Mouse (Mus musculus) embryo, embryonic 9.5 days (tissue): Measurements from ENCODE around the gene Rpl36a.
"Not testable (repeated sequence)": the region's sequence is repeated elsewhere in the genome, so short reads cannot be mapped to it uniquely, and the experiment has no call there.

Experiments used
- DNase-seq: peaks from one replicate; pipeline ENCODE4 v3.0.0-alpha.2; 2017; ENCODE audit errors: extremely low spot score

The Rpl36a gene

DNA sequence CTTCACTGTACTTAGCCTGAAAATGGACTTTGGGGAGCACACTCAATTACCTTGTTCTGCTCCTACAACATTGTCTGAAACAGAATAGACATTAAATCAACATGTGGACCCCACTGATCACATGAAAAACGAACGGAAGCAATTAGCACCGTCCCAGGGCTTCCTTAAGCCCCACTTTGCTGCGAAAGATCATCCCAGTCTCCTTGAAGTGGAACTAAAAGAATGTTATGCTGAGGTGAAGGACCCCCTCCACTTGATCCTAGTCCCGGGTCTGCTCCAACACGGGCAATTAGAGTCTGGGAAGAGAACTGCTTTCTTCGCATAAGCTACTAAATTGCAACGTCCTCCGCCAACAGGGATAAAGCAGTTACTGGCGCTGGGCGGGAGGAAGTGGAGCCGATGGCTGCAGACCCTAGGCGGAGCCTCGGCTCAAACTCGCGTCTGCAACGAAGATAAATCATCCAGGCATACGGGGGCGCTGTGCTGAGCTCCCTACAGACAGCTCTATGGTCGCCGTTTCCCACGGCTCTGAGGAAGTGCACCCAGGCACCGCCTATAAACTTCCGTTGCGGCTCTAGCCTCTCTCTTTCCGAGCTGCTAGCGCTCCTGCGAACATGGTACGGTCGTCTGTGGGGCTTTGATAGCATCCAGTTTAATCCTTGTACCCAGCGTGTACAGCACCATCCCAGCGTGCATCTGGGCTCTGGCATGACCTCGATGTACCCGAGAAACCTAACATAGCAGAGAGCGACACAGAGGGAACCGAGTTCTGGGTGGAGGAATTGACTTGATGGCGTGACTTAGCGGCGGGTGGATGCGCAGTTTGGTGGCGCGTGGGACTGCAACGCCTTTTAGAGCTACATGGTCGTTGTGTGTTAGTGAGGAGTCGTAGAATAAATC is at the start of gene Rpl36a:
Gene Rpl36a (plus strand): TSS at position 552 of the 900 bp plus-strand sequence.
- peak; percentile 86 for DNase-seq

GRCm38 (mm10) chrX:134539795-134540194 is 45.7 kb upstream of the Rpl36a start:
- DNase-seq, result not testable (repeated sequence)

- DNase-seq, result peak; percentile 21
Observed at GRCm38 (mm10) chrX:134540414-134541135, 44.9 kb upstream of the Rpl36a start.

GRCm38 (mm10) chrX:134541145-134541954 is 44.1 kb upstream of the Rpl36a start, which contains the start of gene Timm8a1:
Gene Timm8a1, minus strand, starts transcription at chrX:134541865.
- DNase-seq, result peak; percentile 75

DNA sequence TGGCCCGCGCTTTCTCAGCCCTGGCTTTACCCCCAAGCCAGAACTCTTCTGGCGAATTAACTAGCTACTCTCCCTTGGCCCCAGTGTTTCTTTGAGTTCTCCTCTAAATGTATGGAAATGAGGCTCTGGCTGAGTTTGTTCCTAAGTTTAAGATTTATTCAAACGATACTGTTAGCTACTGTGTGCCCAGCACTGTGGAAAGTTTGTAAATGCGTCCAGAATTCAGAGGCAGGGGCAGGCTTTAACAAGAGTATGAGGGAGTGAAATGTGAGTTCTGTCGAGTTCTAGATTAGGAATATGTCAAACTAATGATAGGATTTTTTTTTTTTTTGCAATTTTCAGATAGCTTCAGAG is 43.5 kb upstream of the Rpl36a start:
- no peak for DNase-seq

DNA sequence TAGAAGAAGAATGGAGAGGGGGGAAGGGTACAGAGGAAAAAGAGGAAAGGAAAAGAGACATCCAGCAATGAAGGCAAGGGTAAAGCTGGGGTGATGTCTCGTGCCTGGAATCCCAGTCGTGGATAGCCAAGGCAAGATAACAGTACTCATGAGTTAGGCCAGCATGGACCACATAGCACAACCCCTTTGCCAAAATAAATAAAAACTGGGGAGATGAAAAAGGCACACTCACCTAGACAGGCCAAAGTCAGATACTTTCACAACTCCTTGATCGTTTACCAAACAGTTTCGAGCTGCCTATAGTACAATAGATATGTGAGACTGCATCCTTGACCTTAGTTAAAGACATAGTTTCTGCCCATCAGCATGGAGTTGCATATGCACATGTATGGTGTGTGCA is 38.1 kb upstream of the Rpl36a start:
- DNase-seq, result no peak

DNA sequence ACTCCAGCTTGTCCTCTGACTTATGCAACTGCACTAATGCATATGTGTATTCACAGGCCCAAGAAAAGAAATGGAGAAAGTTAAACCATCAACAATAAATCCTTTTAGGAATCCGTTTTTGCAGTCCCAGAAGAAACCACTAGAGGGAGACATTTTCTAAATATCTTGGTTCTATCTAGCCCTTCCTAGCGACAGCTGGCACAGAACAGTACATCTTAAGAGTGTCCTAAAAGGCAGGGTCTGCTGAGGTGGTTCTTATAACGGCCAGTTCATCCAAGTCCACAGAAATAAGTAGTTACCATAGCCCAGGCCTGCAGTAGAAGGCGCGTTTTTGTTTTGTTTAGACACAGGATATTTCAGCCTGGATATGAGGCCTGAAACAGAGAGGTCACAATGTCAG is 34.6 kb upstream of the Rpl36a start:
- peak; percentile 50 for DNase-seq

- DNase-seq, result no peak
Observed at GRCm38 (mm10) chrX:134553326-134553725, 32.1 kb upstream of the Rpl36a start.

GRCm38 (mm10) chrX:134554425-134554824 is 31.0 kb upstream of the Rpl36a start:
- DNase-seq, result no peak

DNA sequence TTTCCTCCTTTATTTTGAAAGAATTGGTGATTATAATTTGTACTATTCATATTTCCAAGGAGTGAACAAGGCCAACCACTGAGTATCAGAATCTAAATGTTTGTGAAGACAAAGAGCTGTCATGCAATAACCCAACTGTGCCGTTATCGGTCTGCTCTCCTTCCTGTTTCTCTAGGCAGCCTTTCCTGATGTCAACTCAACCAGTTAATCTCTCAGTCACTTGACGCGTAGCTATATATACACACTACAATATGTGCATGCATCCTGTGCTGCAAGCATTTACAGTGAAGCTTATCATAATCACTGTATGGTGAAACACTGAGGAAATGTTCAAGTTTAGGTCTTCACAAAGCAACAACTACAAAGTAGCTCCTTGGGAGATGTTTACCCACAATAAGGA is 21.1 kb upstream of the Rpl36a start:
- DNase-seq, result no peak

DNA sequence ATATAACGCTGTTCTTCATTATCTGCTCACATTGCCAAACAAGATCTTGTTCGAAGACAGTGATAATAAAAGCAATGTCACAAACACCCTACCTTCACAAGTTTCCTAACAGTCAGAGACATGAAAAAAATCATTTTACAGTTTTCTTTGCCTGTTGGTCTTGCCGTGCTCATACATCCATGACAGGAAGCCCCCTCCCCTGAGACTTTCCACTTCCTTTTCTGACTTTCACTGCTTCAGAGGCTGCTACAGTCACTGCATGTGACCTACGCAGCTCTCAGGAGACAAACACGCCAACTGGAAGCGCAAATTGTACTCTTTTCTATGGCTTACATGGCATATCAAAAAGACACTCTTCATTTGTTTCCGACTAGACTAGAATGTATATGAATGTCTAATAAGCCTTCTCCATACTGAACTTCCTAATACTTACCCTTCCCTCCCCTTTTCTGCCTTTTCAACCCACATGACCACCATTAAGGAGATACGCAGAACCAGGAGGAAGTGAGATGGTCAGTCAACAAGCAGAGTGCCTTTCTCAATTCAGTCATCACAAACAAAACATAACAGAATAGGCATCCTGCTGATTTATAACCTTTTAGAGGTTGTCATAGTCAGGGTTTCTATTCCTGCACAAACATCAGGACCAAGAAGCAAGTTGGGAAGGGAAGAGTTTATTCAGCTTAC is 18.8 kb upstream of the Rpl36a start:
- DNase-seq, result no peak

GRCm38 (mm10) chrX:134577896-134578295 is 7.6 kb upstream of the Rpl36a start:
- DNase-seq, result no peak

GRCm38 (mm10) chrX:134580528-134581305 is 4.7 kb upstream of the Rpl36a start:
- DNase-seq, result no peak

DNA sequence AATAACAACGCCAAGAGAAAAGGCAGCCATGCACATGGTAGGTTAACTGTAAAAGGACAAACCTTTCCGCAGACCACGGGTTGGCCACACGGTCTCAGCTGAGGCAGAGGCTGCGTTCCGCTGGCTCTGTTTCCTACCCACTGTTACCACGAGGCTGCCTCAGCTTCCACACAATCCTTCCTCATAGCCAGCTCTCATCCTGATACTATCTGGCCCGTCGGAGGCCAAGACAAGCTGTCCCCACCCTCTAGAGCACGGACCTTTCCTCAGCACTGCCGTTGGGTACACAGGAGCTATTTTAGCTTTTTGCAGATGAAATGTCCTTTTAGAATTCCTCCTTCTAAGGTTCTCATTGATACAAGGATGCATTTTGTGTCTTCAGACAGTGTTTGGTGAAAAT is 3.2 kb upstream of the Rpl36a start:
- DNase-seq, result no peak

DNA sequence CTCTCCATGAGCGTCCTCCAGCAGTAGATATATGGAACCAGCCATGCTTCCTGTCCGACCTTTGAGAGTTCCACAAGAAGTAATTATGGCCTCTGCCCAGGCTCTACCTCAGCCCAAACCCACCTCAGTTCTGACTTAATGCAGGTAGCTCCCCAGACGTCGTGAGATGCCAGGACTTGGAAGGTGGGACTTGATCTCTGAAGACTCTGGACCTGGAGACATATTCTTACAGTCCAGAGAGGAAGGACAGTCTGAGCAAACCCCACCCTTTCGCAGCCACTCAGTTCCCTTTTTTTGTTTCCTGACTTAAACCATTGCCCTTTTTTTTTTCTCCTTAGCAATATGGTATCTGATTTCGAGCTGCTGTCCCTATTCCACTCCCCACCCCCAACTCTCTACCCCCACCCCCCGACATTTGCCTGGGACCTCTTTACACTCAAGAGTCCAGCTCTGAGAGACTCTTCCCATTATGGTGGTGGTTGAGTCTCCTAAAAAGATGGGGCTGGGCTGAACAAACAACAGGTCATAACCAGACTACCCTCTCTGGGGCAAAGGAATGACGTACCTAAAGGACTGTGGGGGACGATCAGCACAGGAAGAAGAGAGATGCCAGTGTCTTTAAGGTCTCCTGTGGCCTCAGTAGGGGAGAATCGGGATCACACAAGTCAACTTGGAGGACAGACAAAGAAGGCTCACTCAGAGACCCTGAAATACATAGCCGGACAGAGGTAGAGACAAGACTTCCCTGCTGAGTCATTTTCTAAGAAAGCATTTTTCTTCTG is 2.4 kb upstream of the Rpl36a start, which contains the start of gene Btk:
Gene Btk (minus strand): TSS at position 683 of the 782 bp plus-strand sequence.
- no peak for DNase-seq

DNA sequence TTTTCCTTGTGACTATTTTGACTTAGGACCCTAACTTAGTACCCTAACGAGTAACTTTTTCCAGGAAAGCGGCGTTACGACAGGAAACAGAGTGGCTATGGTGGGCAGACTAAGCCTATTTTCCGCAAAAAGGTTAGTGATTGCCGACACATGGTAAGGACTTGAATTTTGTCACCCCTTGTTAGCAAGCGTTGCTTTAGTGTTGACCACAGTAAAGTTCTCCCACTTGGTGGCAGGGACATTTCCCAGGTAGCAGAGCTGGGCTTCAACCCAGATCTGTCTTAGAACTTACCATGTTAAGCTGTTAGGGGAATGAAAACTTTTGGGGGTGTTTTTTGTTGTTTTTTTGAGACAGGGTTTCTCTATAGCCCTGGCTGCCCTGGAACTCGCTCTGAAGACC is 993 bp downstream of the Rpl36a start:
- DNase-seq, result no peak

- DNase-seq, result no peak
Observed at GRCm38 (mm10) chrX:134588261-134588660, 2.8 kb downstream of the Rpl36a start.

DNA sequence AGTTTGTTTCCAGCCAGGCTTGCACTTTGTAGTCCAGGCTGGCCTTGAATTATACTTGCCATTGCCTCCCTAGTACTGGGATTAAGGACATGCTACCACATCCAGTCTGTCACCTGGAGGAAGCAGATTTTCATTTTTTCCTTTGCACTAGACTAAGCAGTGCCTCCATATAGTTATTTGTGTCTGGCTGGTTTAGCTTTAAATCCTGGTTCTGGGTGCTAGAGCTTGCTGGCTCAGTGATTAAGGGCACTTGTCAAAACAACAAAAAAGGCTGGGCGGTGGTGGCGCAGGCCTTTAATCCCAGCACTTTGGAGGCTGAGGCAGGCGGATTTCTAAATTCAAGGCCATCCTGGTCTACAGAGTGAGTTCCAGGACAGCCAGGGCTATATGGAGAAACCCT is 3.5 kb downstream of the Rpl36a start:
- no peak for DNase-seq

DNA sequence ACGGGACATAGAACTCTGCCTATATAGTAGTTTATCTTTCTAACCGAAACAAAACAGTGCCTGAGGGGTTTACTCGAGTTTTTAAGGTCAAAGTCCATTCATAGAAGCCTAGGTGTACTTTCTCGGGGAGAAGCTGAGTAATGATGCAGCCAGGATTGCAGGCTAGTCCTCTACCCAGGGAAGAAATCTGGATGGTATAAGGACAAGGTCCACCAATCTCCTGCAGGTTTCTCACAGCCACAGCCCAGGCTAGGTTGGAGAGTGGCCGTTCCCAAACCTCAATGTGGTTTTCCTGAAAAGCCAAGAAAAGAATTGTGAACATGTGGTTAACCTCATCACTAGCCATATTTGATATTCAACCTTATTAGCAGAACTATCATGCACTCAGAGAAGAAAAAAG is 4.4 kb downstream of the Rpl36a start:
- DNase-seq, result no peak
